Mouse (Mus musculus): ENCODE results near the gene Tmem174.

Tmem174 gene

DNA sequence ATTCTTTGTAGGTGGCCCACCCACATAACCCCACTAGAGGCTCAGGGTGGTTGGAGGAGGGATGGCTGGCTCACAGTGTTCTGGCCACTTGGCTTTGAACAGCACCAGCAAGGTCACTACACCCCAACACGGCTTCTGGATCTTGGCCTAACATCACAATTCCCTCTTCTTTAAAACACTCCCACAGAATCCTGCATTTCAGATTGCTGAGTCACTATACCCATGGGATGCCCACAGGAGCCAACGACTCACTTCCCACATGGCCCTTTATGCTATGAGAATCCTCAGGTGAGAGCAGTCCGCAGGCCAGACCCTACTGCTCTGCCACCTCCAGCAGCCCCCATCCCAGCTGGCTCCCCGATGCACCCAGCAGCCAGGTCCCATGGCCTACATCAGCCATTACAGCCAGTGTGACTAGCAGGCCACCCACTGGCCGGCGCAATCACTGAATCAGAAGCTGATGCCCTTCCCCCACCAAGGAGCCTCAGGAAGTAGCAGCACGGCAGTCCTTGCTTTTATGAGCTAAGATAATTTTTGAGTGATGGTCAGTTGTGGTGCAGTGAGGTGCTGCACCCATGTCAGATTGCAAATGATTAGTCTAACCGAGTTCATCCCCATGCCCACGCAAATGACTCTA lies 4.8 kb downstream of the Tmem174 start:
- peak; percentile 28 for DNase-seq

DNA sequence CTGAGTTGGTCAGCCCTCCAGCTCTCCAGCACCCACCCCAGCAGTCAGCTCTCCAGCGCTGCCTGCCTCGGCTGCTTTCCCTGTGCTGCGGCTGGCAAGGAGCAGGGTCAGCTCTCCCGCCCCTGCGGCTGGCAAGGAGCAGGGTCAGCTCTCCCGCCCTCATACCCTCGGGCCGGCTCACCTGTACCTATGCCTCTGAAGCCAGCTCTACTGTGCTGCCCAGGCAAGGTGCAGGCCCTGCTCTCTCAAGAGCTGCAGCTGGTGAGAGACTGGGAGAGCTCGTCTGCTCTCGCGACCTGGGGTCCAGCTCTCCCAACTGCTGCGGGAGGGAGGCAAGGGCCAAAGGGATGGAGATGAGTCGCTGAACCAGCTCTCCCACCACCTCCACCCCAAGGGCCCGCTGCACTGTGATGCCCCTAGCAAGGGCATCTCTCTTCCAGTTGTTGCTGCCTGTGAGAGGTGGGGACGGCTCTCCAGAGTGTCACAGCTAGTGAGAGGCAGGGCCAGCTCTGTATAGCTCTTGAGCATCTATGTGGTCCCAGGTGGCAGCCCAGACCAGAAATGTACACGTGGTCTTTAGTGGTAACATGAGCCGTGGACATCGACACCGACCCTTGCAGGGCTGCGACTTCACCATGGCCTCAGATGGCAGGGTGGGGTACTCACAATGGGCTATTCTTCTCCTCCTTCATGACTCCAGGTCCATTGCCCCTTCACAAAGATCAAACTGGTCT lies 5.9 kb downstream of the Tmem174 start:
- peak; percentile 29 for DNase-seq

DNA sequence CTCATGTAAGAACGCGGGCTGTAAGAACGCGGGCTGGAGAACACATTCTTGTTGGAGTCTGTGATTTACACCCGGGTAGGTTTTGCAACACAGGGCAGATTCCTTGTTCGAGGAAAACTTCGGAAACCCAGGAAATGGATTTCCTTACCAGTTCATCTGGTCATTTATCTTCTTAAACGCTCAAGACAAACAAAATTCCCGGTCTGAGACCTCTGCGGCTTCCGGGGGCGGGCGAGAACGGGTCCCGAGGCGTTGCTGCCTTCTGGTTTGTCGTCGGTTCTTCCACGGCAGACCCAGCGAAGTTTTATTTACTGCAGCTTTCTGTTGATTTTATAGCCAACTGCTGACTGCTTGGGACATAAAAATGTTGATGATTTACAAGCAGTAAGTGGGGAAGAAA lies 10.5 kb downstream of the Tmem174 start:
- peak; percentile 60 for DNase-seq

DNA sequence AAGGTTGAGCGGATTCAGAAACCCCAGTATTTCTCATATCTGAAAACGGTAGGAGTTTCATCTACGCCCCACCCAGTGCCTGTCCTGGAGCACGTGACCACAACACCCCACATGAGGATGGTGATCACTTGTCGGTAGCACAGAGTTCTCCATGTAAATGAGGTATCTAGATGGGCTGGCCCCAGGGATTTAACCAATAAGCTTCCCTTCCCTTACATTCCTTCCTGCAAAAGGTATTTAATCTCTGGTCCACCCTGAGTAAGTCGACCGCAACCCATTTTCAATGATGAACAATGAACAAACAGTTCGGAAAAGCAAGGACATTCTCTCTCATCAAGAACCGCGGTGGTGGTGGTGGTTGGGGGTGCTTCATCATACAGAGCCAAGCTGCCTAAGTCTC lies 12.7 kb downstream of the Tmem174 start:
- no peak for DNase-seq

DNA sequence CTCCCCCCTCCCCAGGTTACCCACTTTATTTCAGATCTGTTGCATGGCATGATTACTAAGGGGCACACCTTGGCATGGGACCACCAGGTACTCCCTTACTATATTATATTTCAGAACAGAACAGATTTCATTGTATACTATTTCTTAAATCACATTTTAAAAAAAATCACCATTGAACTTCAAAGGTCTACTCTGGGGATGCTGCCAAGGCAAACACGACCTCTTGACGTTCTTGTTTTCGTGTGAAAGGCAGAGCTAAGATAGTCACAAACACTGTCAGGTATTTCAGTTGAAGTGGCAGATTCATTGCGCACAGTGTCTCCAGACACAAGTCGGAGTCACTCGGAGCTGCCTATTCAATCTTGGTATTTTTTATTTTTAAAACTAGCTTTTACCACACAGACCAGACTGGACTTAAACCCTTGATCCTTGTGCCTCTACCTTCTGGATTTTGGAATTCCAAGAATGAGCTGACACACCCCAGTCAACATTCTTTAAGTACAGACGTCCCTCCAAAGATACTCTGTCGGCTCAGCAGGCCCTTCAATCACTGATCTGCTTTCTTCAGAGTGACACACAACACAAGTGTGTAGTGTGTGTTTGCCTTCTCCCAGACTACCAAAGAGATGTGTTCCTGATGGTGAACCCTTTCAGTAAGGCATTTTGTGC lies 14.2 kb downstream of the Tmem174 start:
- peak; percentile 16 for DNase-seq

DNA sequence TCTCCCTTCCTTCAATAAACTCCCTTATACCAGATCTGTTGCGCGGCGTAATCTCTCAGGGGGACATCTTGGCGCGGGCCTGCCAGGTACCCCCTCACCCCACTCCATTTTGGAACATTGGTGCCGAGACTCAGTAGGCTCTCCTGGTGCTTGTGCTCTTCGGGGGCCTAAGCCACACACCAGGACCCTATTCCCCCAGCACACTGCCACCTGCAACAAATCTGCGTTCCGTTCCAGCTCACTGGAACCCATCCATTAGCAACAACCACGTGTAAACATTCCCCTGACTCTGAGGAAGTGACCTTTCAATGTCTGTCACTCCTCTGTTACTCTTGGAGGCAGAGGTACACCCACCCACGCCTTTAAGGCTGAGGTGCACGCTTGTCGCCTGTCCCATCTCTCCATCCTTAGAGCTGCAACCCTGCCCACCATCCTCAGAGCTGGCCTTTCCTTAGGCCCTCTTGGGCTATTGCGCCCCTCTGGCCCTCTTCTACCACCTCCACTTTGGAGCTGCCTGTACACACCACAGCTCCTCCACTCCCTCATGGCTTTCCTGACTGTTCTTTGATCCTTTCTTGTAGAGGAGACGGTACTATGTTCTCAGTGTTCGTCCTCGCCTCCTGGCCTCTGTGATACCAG lies 19.7 kb downstream of the Tmem174 start:
- no peak for DNase-seq

DNA sequence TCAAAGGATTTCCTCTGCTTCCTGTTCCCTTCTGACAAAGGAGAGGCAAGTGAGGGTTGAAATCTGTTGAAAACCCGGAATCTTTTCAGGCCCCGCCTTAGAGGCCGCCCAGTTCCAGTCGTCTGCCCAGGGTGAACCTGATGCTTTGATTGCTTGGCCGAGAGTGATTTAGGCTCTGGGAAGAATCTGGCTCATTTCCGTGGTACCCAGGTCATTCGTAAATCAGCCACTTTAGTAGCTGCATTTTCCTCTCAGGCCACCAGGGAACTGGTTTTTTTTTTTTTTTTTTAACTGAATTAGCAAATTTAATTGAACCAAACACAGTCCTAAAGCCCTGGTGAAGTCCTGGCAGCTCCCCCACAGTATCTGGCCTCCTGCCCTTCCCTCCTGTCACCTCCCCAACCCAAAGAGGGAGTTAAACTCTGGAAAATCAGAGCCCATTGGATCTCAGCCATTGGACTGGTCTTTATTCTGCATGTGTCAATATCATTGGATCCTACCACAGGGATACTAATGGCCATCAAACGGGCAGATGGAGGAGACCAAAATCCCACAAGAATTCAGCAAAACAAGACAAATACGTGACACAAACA lies 29.2 kb downstream of the Tmem174 start:
- DNase-seq: no peak

DNA sequence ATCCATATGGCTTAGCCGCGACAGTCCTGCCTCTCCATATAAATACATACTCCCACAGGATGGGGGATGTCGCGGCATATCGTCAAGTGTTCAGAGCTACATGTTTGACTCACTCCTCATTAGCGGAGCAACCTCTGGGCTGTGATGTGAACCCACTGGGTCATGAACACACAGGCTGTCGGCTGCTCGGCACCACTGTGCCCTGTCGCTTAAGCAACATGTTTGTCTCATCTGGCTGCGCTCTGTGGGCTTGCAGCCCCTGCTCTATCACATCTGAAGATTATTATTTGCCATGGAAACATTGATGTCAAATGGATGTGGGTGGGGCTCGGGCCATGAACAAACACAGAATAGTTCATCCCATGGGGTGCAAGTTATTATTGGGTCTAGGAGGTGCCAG lies 33.4 kb downstream of the Tmem174 start:
- DNase-seq: no peak

DNA sequence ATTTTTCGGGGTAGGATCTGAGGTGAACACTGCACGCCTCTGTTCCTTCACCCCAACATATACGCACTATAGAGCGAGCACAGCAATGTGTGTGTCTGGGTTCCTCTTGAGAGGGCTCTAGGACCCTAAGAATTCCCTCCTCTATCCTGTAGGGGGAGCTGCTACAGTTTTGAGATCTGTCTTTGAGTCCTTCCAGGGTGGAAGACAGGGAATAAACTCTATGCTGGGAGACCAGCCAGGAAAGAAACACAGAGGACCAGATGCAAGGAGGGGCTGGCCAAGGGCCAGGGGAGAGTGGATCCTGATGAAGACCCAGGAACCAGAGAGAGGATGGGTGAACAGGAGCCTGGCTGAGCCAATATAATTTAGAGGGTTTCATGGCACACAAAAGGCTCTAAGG lies 40.5 kb downstream of the Tmem174 start:
- DNase-seq: peak; percentile 28

DNA sequence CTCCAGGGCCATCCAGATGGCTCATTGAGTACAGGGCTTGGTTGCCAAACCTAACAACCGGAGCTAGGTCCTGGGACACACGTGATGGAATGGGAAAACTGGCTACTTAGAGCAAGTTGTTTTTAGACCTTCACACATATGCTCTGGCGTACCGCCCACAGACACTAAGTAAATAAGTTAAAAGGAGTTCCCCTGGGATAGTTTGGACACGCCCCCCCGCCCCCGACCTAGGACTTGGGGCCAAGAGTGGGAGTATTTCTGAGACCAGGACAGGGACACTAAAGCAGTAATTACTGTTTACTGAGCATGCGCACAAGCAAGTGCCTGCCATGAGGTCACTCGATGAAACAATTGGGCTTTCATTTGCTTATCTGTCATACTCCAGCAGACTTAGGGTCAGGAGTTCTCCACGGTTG lies 42.5 kb downstream of the Tmem174 start:
- DNase-seq: no peak

DNA sequence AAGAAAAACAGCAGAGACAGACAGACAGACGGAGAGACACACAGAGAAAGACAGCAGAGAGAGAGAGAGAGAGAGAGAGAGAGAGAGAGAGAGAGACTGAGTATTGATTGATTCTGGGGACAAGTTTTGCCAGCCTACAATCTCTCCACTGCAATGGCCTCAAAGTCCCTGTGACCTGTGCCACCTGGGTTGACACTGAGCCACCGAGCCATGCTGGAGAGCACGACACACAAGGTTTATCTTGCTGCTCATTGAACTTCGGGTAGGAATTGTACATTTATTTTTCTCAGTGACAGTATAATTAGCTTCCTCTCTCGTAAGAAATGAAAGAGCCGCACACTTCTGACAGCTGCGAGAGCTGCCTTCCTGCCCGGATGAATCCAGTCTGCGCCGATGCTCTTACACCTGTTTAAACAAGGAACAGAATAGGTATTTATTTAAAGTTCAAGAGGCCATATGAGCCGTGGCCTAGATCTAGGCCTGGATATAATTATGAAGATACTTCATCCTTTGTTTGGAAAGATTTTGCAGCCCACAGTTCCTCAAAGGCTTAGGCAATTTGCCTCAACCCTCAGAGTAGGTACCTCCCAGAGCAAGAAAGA lies 43.2 kb downstream of the Tmem174 start:
- no peak for DNase-seq

DNA sequence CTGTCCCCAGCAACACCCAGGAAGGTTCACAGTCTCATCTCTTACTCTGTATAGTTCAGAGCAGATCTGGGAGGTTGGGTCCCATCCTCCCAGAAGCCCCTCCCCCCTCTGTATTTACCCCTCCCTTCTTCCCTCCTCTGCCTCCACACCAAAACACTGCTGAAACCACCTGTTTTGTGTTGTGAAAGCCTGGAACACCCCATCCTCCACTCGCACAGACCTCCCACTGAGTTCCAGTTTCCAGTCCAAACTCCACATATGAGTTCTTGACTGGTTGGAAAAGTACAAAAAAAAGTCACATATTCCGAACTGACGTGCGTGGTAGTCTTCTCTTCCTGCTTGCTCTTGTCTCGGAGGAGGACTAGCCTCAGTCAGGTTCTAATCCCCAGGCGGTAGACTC lies 45.8 kb downstream of the Tmem174 start:
- peak; percentile 19 for DNase-seq

DNA sequence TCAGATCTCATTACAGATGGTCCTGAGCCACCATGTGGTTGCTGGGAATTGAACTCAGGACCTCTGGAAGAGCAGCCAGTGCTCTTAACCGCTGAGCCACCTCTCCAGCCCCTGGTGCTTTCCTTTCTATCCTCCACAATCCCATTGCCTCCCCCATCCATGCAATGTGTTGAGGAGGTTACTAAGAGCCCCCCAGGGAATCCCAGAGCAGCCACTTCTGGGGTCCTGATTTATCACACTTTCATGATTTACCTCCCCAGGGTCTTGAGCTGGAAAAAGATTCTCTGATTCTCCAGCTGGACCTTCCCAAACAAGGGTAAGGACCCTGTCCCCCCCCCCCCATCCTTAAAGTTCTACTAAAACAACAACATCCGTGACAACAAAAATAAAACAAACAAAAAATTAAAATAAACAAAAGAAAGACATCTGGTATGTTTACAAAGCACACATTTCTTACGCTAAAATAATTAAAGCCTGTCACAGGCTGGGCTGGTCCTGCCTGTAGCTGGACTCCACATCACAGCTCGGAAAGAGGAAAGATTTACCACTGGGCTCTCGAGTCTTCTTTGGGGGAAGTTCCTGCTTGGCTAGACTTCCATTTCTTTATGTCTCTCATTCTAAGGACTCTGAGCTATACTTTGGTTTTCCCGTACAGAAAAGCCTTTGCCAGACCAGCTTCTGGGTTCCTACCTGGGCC lies 46.4 kb downstream of the Tmem174 start:
- no peak for DNase-seq

DNA sequence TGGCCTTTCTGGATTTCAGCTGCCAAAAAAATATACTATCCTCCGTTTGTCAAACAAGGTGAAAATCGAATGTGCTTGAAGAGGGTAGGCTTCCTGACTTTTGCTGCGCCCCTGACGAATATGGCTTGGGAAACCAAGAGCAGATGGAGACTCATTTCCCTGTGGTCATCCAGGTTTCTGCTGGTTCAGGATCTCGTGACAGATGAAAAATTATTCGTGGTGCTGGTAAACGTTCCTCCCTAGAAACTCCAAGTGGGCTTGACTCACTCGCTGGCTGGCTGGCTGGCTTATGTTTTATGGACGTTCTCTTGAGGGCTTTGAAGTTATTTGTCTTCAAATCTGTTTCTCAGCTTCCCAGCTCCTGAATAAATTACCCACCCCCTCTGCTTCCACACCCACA lies 47.6 kb downstream of the Tmem174 start:
- no peak for DNase-seq

DNA sequence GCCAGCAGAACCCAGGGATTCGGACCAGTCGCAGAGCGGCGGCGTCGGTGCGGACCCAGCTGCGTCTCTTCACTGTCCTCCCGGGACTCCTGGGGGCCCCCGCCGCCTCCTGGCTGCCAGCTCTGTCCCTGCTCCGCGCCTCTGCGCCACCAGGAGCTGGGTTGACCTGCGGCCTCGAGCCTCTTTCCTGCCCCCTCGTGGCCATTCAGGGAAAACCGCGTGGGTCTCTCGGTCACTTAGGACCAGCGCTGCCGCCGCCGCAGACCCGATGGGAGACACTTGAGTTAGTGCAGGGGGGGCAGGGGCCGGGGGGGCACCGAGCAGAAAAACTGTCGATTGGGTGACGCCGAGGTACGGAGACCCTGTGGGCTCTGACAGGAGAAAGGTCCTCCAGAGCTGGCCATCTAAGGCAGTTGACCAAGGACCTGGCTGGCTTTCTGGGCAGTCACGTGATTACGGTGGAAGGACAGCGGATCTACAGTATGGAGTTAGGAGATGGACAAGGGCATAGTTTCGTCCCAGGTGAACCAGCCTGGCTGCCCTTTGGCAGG lies 48.2 kb downstream of the Tmem174 start:
- peak; percentile 87 for DNase-seq

DNA sequence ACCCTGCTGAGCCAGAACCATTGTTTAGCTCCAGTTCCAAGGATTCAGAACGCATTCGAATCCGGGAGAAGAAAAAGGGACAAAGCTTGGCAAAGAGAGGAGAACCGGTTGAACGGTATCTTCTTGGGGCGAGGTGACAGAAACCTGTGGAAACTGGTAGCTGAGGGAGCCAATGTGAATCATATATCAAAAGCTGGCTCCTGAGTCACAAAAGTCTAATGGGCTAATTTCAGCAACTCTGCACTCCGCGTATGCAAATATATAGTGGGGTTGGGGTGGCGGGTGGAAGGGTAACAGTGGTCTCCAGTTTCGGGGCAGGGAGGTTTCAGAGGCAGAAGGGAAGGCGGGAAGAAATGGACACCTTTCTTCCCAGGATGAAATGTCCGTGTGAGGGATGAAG lies 48.7 kb downstream of the Tmem174 start:
- DNase-seq: no peak

DNA sequence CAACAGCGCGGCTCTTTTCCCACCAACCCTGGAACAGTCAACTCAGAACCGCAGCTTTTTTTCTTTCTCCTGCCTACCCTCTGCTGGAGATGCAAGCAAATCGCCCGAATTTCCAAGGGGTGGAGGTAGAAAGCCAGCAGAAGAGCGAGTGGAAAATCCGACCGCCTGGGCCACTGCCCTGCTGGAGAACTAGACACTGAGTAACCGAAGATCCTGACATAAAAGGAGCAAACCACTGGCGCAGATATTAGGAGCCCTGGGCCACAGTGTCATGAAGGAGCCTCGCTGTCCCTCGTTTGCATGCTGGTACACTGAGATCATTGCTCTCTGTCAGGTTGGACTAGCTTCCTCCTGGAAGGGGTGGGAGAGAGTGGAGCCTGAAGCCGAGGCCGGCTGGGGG lies 49.6 kb downstream of the Tmem174 start:
- no peak for DNase-seq

DNA sequence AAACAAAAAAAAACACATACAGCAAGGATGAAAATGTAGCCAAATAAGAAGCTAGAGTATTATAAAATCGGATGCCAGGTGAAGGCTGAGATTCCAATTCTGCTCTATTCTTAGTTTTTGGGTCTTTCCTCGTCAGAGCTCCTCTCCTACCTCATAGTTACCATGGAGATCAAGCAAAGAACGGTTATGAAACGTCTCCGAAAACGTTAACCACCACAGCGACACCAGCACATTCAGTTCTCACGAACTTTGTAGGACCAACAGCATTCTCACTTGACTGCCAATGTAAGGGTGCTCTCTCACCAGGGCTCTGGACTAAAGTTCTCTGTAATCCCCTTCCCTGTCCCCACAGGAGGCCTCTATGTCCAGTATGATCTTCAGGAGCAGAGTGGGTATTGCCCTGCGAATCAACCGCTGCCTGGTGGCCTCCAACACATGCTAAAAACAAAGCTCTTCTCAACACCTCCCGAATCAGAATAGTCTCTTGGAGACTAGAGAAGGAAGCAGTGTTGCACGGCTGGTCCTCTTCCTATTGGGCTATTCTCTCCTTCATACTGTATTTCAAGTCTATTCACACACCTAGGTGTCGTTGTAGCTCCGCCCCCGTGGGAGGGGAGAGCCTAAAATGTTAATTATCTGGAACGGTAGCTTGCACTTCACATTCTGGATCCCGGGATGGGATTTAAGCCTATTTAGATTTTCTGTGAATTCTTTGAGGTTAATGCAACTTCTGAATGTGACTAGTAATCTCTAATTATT lies 50.2 kb downstream of the Tmem174 start:
- peak; percentile 21 for DNase-seq
